Mouse (Mus musculus) left cerebral cortex, adult 2 months (tissue): ENCODE measurements around the gene Plekhb2. TPM values are rescaled to one million over a fixed set of nuclear protein-coding genes. Genes with fewer than 3 reads are reported as not detected.
A peak's percentile ranks its signal among the peaks of the same experiment; 100 is the strongest.

ENCODE experiments used
- DNase-seq, 2 experiments: peaks; one replicate each; pipeline ENCODE4 v3.0.0; 2021 to 2022; ENCODE audit warnings: low spot score in 2 of 2, mixed read lengths in 1 of 2; ENCODE audit errors: extremely low spot score in 1 of 2
- H3K27ac ChIP-seq: fragments of 200-600 bp; 2 replicates; pipeline ENCODE4 v1.8.1; 2022
- H3K4me3 ChIP-seq: fragments of 200-600 bp; 2 replicates; pipeline ENCODE4 v1.8.1; 2022
- CTCF ChIP-seq: fragments of 200-600 bp; IDR thresholded peaks from 2 replicates; pipeline ENCODE4 v1.8.1; 2022; ENCODE audit warnings: antibody characterized with exemption, mild to moderate bottlenecking, moderate library complexity
- intact Hi-C: fragments of 180-260 bp; cut with DNase I; formaldehyde crosslinking; loops from one replicate; pipeline ENCODE4 v1.15.1; 2025
- long read RNA-seq, 2 experiments: library from polyadenylated mRNA; stranded (forward); transcript quantifications; one replicate each; pipeline ENCODE4 v2.0.0; 2021; ENCODE audit warnings: borderline mapping rate in 2 of 2
- total RNA-seq, 2 experiments: library from RNA; stranded (reverse); gene quantifications; 2 replicates each; pipeline ENCODE4 v1.2.3; 2021

Plekhb2 gene
- 100 to 1,000 TPM; 255 to 290 TPM for total RNA-seq
- long read RNA-seq, experiment 1, transcript Plekhb2-201 (8 exons, 3,279 nt), result major isoform, 558 of 628 reads
- long read RNA-seq, experiment 1, partial matches to known transcripts, result 8 of 628 reads
- long read RNA-seq, experiment 1, other reads (novel, unspliced or antisense), result 62 of 628 reads
- long read RNA-seq, experiment 2, transcript Plekhb2-201 (8 exons, 3,279 nt), result major isoform, 393 of 433 reads
- long read RNA-seq, experiment 2, partial matches to known transcripts, result 32 of 433 reads
- long read RNA-seq, experiment 2, other reads (novel, unspliced or antisense), result 8 of 433 reads

DNA sequence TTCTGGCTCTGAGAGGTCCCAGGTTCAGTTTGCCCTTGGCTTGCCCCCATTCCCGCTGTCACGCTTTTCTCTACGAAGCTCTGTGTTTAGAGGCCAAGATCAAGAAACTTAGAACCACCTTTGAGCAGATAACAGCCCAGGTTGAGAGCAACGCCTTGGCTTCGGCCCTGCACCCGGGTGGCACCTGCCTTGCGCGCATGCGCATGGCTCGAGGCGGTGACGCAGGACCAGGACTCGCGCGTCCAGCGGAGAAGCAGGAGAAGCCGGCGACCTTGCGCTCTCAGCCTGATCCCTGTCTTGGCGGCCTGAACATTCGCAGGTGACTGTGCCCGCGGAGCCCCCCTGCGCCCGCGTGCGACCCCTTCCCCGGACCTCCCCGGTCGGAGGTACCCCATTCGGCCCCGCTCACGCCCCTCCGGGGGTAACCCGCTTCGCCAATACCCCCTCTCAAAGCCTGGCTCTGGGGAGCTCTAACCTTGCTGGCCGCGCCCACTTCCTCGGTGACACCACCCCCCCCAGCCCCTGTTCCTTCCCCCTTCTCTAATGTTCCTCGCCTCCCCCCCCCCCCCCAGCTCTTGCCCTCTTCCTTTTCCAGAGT, at the start of gene Plekhb2:
Gene Plekhb2 (plus strand): TSS at position 232 of the 598 bp plus-strand sequence.
- intact Hi-C loops, result loop anchor here (5.0 kb wide), 2 partner anchors 98 to 113 kb away; no protein-coding TSS in a partner anchor
- no peak for TF ChIP-seq CTCF

DNA sequence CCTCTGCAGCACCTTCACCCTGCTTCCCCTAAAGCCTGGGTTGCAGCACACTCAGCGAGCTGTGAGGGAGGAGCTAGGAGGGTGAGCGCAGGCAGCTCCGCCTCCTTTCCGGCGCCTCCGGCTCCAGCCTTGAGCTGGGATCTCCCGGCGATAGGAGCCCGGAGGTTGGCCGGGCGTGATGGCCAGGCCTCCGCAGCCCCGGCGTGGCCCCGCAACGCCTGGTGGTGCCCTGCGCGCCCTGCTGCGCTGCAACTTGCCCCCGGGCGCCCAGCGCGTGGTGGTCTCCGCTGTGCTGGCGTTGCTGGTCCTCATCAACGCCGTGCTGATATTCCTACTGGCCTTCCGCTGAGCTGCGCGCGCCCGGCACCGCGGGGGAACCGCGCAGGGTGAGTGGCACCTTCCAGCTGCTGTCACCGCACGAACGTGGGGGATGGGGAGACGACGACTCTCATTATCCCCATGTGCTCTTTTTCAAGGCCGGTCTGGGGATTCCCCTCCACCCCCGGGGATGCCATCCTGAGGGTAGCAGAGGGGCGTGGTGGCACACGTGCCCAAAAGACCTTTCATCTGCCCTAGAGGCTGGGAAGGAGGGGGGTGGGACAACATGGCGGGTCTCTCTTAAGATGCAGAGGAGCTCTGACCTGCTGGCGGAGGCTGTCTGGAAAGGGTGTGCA, 48.0 kb upstream of the Plekhb2 start:
- Histone ChIP-seq H3K4me3 (peak overlapping the region; percentile 75), H3K27ac (peak overlapping the region; percentile 97)
- no peak for TF ChIP-seq CTCF
- intact Hi-C loops, result loop anchor here (2.0 kb wide), 2 partner anchors 41 to 51 kb away; partner anchors contain the start of gene Fam168b
- peak; percentile 75 to 77 for DNase-seq

More for the DNA sequence above, at the start of gene Plekhb2:
- peak; percentile 88 to 91 for DNase-seq
- H3K4me3 ChIP-seq, result peak within 1 kb of the TSS; percentile 92
- H3K27ac ChIP-seq, result peak within 1 kb of the TSS; percentile 97

DNA sequence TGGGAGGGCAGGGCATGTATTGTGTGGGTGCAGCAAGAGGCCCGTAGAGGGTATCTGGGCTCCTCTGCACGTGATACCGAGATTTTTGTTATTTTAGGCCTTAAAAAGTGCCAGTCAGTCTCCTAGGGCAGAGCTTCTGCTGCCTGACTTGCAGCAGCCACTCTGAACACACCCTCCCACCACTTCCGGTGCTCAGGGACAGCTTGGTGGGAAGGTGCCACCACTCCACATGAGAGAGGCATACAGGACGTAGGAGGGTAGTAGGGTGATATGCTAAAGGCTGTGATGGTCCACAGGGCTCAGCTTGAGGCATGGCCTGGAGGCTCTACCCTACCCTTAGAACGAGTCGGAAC, 47.5 kb upstream of the Plekhb2 start:
- peak overlapping the region; percentile 75 for H3K4me3 ChIP-seq
- no peak for TF ChIP-seq CTCF
- DNase-seq, result peak; percentile 63 to 70
- intact Hi-C loops, result loop anchor here (2.0 kb wide), 2 partner anchors 41 to 51 kb away; partner anchors contain the start of gene Fam168b
- H3K27ac ChIP-seq, result peak overlapping the region; percentile 97

DNA sequence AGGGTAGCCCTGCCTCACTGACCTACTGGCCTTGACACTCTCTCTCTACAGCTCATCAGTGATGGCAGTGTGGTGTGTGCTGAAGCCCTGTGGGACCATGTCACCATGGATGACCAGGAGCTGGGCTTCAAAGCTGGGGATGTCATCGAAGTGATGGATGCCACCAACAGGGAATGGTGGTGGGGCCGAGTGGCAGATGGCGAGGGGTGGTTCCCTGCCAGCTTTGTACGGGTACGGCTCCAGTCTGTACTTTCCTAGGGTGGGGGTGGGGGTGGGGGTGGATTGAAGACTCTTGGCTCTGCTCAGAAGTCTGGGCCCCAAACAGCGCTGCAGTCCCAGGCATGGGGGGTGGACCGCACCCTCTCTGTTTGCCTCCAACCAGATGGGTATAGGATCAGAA, 44.9 kb upstream of the Plekhb2 start:
- TF ChIP-seq CTCF, result no peak
- no peak for DNase-seq
- no peak overlapping the region for H3K4me3 ChIP-seq
- intact Hi-C loops, result no loop called here
- H3K27ac ChIP-seq, result no peak overlapping the region

DNA sequence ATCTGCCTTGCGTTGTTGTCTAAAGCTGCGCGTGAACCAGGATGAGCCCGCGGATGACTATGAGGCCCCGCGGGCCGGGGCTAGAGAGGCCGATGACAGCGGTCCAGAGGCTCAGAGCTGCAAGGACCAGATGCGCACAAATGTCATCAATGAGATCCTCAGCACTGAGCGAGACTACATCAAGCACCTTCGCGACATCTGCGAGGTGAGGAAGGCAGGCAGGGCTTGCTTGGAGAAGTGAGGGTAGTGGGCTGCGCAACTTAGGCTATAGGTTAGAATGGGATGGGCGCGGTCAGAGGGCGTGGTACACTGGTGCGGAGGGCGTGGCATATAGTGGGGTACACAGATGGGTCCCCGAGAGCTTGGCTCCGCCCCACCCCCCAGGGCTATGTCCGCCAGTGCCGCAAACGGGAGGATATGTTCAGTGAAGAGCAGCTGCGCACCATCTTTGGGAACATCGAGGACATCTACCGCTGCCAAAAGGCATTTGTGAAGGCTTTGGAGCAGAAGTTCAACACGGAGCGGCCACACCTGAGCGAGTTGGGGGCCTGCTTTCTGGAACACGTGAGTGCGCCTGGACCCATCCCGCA, 43.8 kb upstream of the Plekhb2 start:
- TF ChIP-seq CTCF, result no peak
- DNase-seq, result no peak
- Histone ChIP-seq H3K4me3 (no peak overlapping the region), H3K27ac (no peak overlapping the region)
- intact Hi-C loops, result no loop called here

DNA sequence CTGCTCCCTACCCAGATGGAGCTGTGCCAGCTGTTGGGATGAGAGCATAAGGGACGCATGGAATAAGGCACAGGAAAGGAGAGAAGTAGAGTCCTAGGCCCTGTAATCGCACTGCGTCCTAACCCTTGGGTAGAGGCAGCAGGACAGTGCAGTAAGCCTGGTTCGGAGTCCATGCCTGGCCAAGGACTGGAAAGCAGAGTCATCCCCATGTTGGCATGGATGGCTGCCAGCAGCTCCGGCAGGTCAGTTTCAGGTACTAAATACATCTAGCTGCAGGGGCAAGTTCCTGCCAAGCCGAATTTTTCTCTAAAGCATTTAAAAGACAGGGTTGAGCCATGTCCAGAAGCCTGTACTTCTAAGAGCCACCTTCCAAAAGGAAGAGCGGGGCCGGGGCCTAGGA, 41.3 kb upstream of the Plekhb2 start:
- no peak for TF ChIP-seq CTCF
- Histone ChIP-seq H3K27ac (no peak overlapping the region), H3K4me3 (no peak overlapping the region)
- DNase-seq, result no peak
- intact Hi-C loops, result no loop called here

DNA sequence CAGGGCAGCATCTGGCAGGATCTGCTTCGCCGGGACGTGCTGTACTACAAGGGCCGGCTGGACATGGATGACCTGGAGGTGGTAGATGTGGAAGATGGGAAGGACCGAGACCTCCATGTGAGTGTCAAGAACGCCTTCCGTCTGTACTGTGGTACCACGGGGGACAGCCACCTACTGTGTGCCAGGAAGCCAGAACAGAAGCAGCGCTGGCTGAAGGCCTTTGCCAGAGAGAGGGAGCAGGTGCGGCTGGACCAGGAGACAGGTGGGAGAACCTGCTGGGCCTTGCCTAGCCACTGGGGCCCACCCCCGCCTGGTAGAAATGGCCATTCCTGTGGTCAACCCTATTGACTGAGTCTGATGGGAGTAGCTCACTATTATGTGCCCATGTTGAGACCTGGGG, 39.5 kb upstream of the Plekhb2 start:
- DNase-seq, result no peak
- H3K4me3 ChIP-seq, result no peak overlapping the region
- intact Hi-C loops, result no loop called here
- no peak overlapping the region; the same call in 1 of the 2 replicates for H3K27ac ChIP-seq
- no peak for TF ChIP-seq CTCF

DNA sequence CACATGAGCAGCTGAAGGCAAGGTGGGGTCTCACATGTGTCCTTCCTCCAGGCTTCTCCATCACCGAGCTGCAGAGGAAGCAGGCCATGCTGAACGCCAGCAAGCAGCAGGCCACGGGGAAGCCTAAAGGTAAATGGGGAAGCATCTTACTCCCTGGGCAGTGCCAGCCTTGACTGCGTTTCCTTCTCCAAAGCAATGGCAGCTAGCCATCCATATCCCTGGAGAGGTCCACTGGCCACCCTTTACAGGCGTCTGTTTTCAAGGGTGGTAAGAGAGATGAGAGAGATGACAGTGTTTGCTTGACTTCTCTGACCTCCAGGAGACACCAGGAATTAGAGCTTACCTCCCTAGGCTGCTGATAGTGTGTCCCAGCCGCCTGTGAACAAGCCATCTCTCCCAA, 38.7 kb upstream of the Plekhb2 start:
- no peak for DNase-seq
- intact Hi-C loops, result no loop called here
- Histone ChIP-seq H3K4me3 (no peak overlapping the region), H3K27ac (no peak overlapping the region)
- TF ChIP-seq CTCF, result no peak

DNA sequence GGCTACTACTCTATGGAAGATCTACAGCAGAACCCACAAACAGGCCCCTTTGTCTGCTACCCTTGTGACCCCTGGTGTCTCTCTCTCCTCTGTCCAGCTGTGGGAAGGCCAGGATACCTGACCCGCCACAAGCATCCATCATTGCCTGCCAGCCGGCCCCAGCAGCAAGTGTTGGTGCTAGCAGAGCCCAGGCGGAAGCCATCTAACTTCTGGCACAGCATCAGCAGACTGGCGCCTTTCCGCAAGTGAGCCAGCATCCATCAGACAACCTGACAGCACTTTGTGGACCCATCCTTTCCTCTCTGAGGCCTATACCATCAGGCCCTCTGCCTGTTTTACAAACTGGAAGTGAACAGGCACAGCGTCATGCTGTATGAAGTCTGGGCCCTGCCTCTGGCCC, 38.2 kb upstream of the Plekhb2 start:
- DNase-seq, result no peak
- intact Hi-C loops, result no loop called here
- peak overlapping the region; percentile 50 for H3K27ac ChIP-seq
- no peak for TF ChIP-seq CTCF
- H3K4me3 ChIP-seq, result no peak overlapping the region

DNA sequence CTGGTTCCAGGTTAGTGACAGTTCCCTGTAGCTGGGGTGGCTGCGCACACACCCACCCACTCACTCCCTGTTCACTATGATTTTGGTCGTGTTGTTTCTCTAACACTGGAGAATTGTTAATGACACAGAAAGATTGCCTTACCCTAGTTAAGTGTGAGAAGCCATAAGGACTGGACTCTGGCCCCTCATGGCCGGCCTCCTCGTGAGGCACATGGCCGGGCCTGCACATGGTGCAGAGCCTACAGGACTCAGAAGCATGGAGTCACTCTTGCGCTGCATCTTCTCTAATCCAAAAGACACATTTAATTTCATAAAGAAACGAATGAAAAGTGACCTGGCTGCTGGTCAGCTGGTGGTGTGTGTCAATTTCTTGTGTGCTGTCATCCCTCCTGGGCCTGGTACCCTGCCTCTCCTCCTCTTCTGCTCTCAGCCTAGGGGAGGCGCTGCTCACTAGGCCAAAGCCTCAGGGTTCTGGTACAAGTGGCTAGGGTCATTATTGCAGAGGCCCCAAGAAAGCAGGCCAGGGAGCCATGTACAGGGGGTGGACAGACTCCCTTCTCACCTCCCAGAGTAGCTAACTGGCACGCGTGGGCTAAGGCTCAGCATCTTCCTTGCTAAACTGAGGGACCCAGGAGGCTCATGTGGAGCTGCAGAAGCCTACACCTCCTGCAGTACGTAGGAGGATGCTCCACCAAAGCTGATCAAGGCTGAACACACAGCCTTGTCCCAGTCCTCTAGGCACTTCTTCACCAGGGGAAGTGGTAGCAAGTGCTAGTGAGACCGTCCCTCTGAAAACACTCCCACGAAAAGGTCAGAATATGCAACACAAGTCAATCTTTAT, 37.1 kb upstream of the Plekhb2 start:
- DNase-seq, result no peak
- Histone ChIP-seq H3K4me3 (no peak overlapping the region), H3K27ac (peak overlapping the region; percentile 73)
- intact Hi-C loops, result no loop called here
- TF ChIP-seq CTCF, result peak; percentile 8

DNA sequence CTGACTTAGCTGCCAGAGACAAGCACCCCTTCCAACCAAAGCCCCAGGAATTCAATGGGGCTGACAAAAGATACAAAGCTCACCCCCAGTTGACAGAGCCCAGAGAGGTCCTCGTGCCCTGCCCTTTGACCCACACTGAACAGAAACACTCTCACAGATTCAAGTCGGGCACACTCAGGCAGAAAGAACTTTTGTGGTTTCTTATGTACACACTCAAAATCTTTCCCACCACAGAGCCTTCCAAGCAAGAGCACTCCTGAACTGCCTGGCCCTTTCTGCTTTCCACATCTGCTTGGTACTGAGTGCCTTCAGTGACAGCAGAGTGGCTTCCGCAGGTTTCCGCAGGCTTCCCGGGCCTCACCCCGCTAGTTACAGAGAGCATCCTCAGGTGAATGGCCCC, 33.9 kb upstream of the Plekhb2 start:
- DNase-seq, result no peak
- Histone ChIP-seq H3K4me3 (no peak overlapping the region), H3K27ac (no peak overlapping the region)
- TF ChIP-seq CTCF, result no peak
- intact Hi-C loops, result no loop called here
